Mouse (Mus musculus) hindbrain, embryonic 12.5 days (tissue): ENCODE measurements around the gene Lrmda. TPM values are rescaled to one million over a fixed set of nuclear protein-coding genes. Genes with fewer than 3 reads are reported as not detected.
A peak's percentile ranks its signal among the peaks of the same experiment; 100 is the strongest.

Experiments
- ATAC-seq: fragments of 200-750 bp; cut with Nextera tagmentation; 2 replicates; pipeline ENCODE4 v1.8.0; 2017; ENCODE audit warnings: moderate TSS enrichment; ENCODE audit not compliant: low FRiP score
- H3K27ac ChIP-seq: fragments of 300-500 bp; sonication (generic); 2 replicates; pipeline ENCODE4 v1.5.1; 2016; ENCODE audit warnings: mild to moderate bottlenecking
- H3K27me3 ChIP-seq: fragments of 300-500 bp; sonication (generic); 2 replicates; pipeline ENCODE4 v1.6.1; 2016; ENCODE audit warnings: mild to moderate bottlenecking
- H3K36me3 ChIP-seq: fragments of 300-500 bp; sonication (generic); 2 replicates; pipeline ENCODE4 v1.6.1; 2016; ENCODE audit warnings: mild to moderate bottlenecking
- H3K4me1 ChIP-seq: fragments of 300-500 bp; sonication (generic); 2 replicates; pipeline ENCODE4 v1.6.1; 2016
- H3K4me2 ChIP-seq: fragments of 300-500 bp; sonication (generic); replicated peaks from 2 replicates; pipeline ENCODE4 v1.6.1; 2016; ENCODE audit warnings: mild to moderate bottlenecking
- H3K4me3 ChIP-seq: fragments of 300-500 bp; sonication (generic); 2 replicates; pipeline ENCODE4 v1.5.1; 2016; ENCODE audit warnings: mild to moderate bottlenecking
- H3K9ac ChIP-seq: fragments of 300-500 bp; sonication (generic); 2 replicates; pipeline ENCODE4 v1.6.1; 2016; ENCODE audit warnings: mild to moderate bottlenecking, moderate library complexity
- H3K9me3 ChIP-seq: fragments of 300-500 bp; sonication (generic); replicated peaks from 2 replicates; pipeline ENCODE4 v1.6.1; 2016; ENCODE audit warnings: mild to moderate bottlenecking
- WGBS: fragments of 180-500 bp; shearing (Covaris S2); methylation state at CpG from one replicate; pipeline ENCODE4 v1.1.7; 2016; 5-methylcytosine and 5-hydroxymethylcytosine counted together
- polyA plus RNA-seq: library from polyadenylated mRNA; unstranded; fragments of >200 nt; fragmentation: Nextera tagmentation; extraction: Ambion mirVana; gene quantifications from 2 replicates; pipeline ENCODE4 v1.2.1, GENCODE M21; 2016

Lrmda gene
- polyA plus RNA-seq, 1 experiment from 2014 or later, result 0.53 TPM

GRCm38 (mm10) chr14:22051941-22052664, 32.6 kb downstream of the Lrmda start:
- no peak for ATAC-seq
- no peaks in the 10 kb centered on the region for H3K4me1 ChIP-seq
- no peak overlapping the region for H3K9ac ChIP-seq
- H3K27me3 ChIP-seq, result no peaks in the 10 kb centered on the region; the same call in none of the 2 replicates
- H3K4me3 ChIP-seq, result no peak overlapping the region
- H3K4me2 ChIP-seq, result no peak overlapping the region
- H3K36me3 ChIP-seq, result no peaks in the 10 kb centered on the region
- WGBS, result 74% methylated on average over 14 of the region's 14 CpGs
- no peaks in the 10 kb centered on the region for H3K9me3 ChIP-seq
- no peak overlapping the region for H3K27ac ChIP-seq

- peaks cover 2% of the 10 kb centered on the region for H3K4me1 ChIP-seq
- no peak overlapping the region for H3K9ac ChIP-seq
- no peaks in the 10 kb centered on the region for H3K36me3 ChIP-seq
- H3K4me3 ChIP-seq, result no peak overlapping the region
- H3K9me3 ChIP-seq, result no peaks in the 10 kb centered on the region
- H3K4me2 ChIP-seq, result no peak overlapping the region
- no peak overlapping the region for H3K27ac ChIP-seq
- ATAC-seq, result no peak
- no peaks in the 10 kb centered on the region; the same call in none of the 2 replicates for H3K27me3 ChIP-seq
- WGBS, result 65% methylated on average over 8 of the region's 8 CpGs
Measured at GRCm38 (mm10) chr14:22055630-22056029, 36.1 kb downstream of the Lrmda start.

GRCm38 (mm10) chr14:22056246-22056645, 36.7 kb downstream of the Lrmda start:
- H3K27me3 ChIP-seq, result no peaks in the 10 kb centered on the region; the same call in none of the 2 replicates
- peaks cover 8% of the 10 kb centered on the region for H3K4me1 ChIP-seq
- no peaks in the 10 kb centered on the region for H3K9me3 ChIP-seq
- H3K4me2 ChIP-seq, result no peak overlapping the region
- H3K27ac ChIP-seq, result no peak overlapping the region
- no peaks in the 10 kb centered on the region for H3K36me3 ChIP-seq
- no peak overlapping the region for H3K4me3 ChIP-seq
- no peak overlapping the region for H3K9ac ChIP-seq
- 86% methylated on average over 4 of the region's 4 CpGs for WGBS
- no peak for ATAC-seq

- Histone ChIP-seq H3K4me1 (peaks cover 11% of the 10 kb centered on the region), H3K9ac (no peak overlapping the region), H3K27ac (no peak overlapping the region), H3K9me3 (no peaks in the 10 kb centered on the region), H3K4me3 (no peak overlapping the region), H3K4me2 (no peak overlapping the region), H3K36me3 (no peaks in the 10 kb centered on the region), H3K27me3 (no peaks in the 10 kb centered on the region; the same call in 1 of the 2 replicates)
- WGBS, result 56% methylated on average over 1 of the region's 1 CpGs
- no peak for ATAC-seq
Measured at GRCm38 (mm10) chr14:22058729-22059128, 39.2 kb downstream of the Lrmda start.

- H3K27ac ChIP-seq, result no peak overlapping the region
- H3K9me3 ChIP-seq, result no peaks in the 10 kb centered on the region
- H3K4me3 ChIP-seq, result no peak overlapping the region
- no peaks in the 10 kb centered on the region; the same call in 1 of the 2 replicates for H3K27me3 ChIP-seq
- H3K36me3 ChIP-seq, result no peaks in the 10 kb centered on the region
- H3K4me2 ChIP-seq, result no peak overlapping the region
- H3K4me1 ChIP-seq, result peaks cover 11% of the 10 kb centered on the region
- 86% methylated on average over 6 of the region's 6 CpGs for WGBS
- no peak overlapping the region for H3K9ac ChIP-seq
- ATAC-seq, result no peak
Measured at GRCm38 (mm10) chr14:22059348-22059861, 39.9 kb downstream of the Lrmda start.

GRCm38 (mm10) chr14:22060787-22061186, 41.3 kb downstream of the Lrmda start:
- ATAC-seq, result peak; percentile 73; the same call in 1 of the 2 replicates

GRCm38 (mm10) chr14:22062117-22062855, 42.8 kb downstream of the Lrmda start:
- H3K4me2 ChIP-seq, result no peak overlapping the region
- H3K27ac ChIP-seq, result no peak overlapping the region
- 90% methylated on average over 9 of the region's 9 CpGs for WGBS
- H3K9ac ChIP-seq, result no peak overlapping the region
- H3K4me1 ChIP-seq, result peaks cover 11% of the 10 kb centered on the region
- no peaks in the 10 kb centered on the region for H3K27me3 ChIP-seq
- H3K4me3 ChIP-seq, result no peak overlapping the region
- no peaks in the 10 kb centered on the region for H3K9me3 ChIP-seq
- no peak for ATAC-seq
- H3K36me3 ChIP-seq, result no peaks in the 10 kb centered on the region

More at GRCm38 (mm10) chr14:22060787-22061186, 41.3 kb downstream of the Lrmda start:
- Histone ChIP-seq H3K27me3 (no peaks in the 10 kb centered on the region; the same call in 1 of the 2 replicates), H3K4me1 (peaks cover 11% of the 10 kb centered on the region), H3K4me3 (no peak overlapping the region), H3K36me3 (no peaks in the 10 kb centered on the region), H3K9me3 (no peaks in the 10 kb centered on the region), H3K4me2 (no peak overlapping the region), H3K27ac (no peak overlapping the region), H3K9ac (no peak overlapping the region)
- 46% methylated on average over 7 of the region's 7 CpGs for WGBS

- Histone ChIP-seq H3K4me1 (peaks cover under 1% of the 10 kb centered on the region; the same call in 1 of the 2 replicates), H3K4me2 (no peak overlapping the region), H3K36me3 (no peaks in the 10 kb centered on the region), H3K4me3 (no peak overlapping the region), H3K9ac (no peak overlapping the region), H3K27ac (no peak overlapping the region), H3K27me3 (no peaks in the 10 kb centered on the region), H3K9me3 (no peaks in the 10 kb centered on the region)
- no peak for ATAC-seq
- 69% methylated on average over 2 of the region's 2 CpGs for WGBS
Measured at GRCm38 (mm10) chr14:22069169-22069568, 49.7 kb downstream of the Lrmda start.

- H3K9me3 ChIP-seq, result no peaks in the 10 kb centered on the region
- WGBS, result 80% methylated on average over 5 of the region's 5 CpGs
- H3K27ac ChIP-seq, result no peak overlapping the region
- peaks cover 5% of the 10 kb centered on the region for H3K4me1 ChIP-seq
- no peak for ATAC-seq
- no peak overlapping the region for H3K4me2 ChIP-seq
- H3K9ac ChIP-seq, result no peak overlapping the region
- no peaks in the 10 kb centered on the region for H3K36me3 ChIP-seq
- no peaks in the 10 kb centered on the region for H3K27me3 ChIP-seq
- no peak overlapping the region for H3K4me3 ChIP-seq
Measured at GRCm38 (mm10) chr14:22073385-22073784, 53.9 kb downstream of the Lrmda start.

- Histone ChIP-seq H3K9me3 (no peaks in the 10 kb centered on the region), H3K27ac (no peak overlapping the region), H3K36me3 (no peaks in the 10 kb centered on the region), H3K4me1 (peaks cover 5% of the 10 kb centered on the region), H3K27me3 (no peaks in the 10 kb centered on the region), H3K9ac (no peak overlapping the region), H3K4me2 (peak overlapping the region; percentile 25), H3K4me3 (no peak overlapping the region)
- ATAC-seq, result no peak
- WGBS, result 36% methylated on average over 16 of the region's 16 CpGs
Measured at GRCm38 (mm10) chr14:22074229-22074628, 54.7 kb downstream of the Lrmda start.

GRCm38 (mm10) chr14:22083931-22084330, 64.4 kb downstream of the Lrmda start:
- Histone ChIP-seq H3K9ac (no peak overlapping the region), H3K27me3 (no peaks in the 10 kb centered on the region), H3K9me3 (0 out of 2 replicates have a peak, but pooled peaks cover 5% of the 10 kb centered on the region), H3K4me1 (no peaks in the 10 kb centered on the region), H3K4me2 (no peak overlapping the region), H3K27ac (no peak overlapping the region), H3K4me3 (no peak overlapping the region), H3K36me3 (no peaks in the 10 kb centered on the region)
- WGBS, result 51% methylated on average over 3 of the region's 3 CpGs
- no peak for ATAC-seq

- no peak overlapping the region for H3K9ac ChIP-seq
- no peak overlapping the region for H3K4me2 ChIP-seq
- H3K4me3 ChIP-seq, result no peak overlapping the region
- H3K27ac ChIP-seq, result no peak overlapping the region
- no peak for ATAC-seq
- no peaks in the 10 kb centered on the region for H3K27me3 ChIP-seq
- 89% methylated on average over 3 of the region's 3 CpGs for WGBS
- no peaks in the 10 kb centered on the region for H3K36me3 ChIP-seq
- H3K4me1 ChIP-seq, result peaks cover 14% of the 10 kb centered on the region
- H3K9me3 ChIP-seq, result 0 out of 2 replicates have a peak, but pooled peaks cover 5% of the 10 kb centered on the region
Measured at GRCm38 (mm10) chr14:22085411-22085810, 65.9 kb downstream of the Lrmda start.
